Mouse (Mus musculus): ENCODE results near the gene Cdh6.
A peak's percentile ranks its signal among the peaks of the same experiment; 100 is the strongest.

Gene Cdh6

GRCm38 (mm10) chr15:13155820-13156219 lies 17.7 kb downstream of the Cdh6 start:
- DNase-seq (ENCODE audit: low read depth, low spot score) = no peak

GRCm38 (mm10) chr15:13155418-13155817 lies 18.1 kb downstream of the Cdh6 start:
- no peak for DNase-seq (ENCODE audit: low read depth, low spot score)

- no peak for DNase-seq (ENCODE audit: low read depth, low spot score)
Observed at GRCm38 (mm10) chr15:13141983-13142382, 31.5 kb downstream of the Cdh6 start.

GRCm38 (mm10) chr15:13139662-13140061 lies 33.8 kb downstream of the Cdh6 start:
- DNase-seq (ENCODE audit: low read depth, low spot score) = no peak

GRCm38 (mm10) chr15:13137166-13137565 lies 36.3 kb downstream of the Cdh6 start:
- DNase-seq (ENCODE audit: low read depth, low spot score) = no peak

GRCm38 (mm10) chr15:13134086-13134485 lies 39.4 kb downstream of the Cdh6 start:
- no peak for DNase-seq (ENCODE audit: low read depth, low spot score)

GRCm38 (mm10) chr15:13133370-13133769 lies 40.1 kb downstream of the Cdh6 start:
- DNase-seq (ENCODE audit: low read depth, low spot score) = no peak

- DNase-seq (ENCODE audit: low read depth, low spot score) = no peak
Observed at GRCm38 (mm10) chr15:13132493-13132892, 41.0 kb downstream of the Cdh6 start.

- DNase-seq (ENCODE audit: low read depth, low spot score) = no peak
Observed at GRCm38 (mm10) chr15:13130246-13130645, 43.2 kb downstream of the Cdh6 start.

GRCm38 (mm10) chr15:13100341-13100740 lies 73.1 kb downstream of the Cdh6 start:
- DNase-seq (ENCODE audit: low read depth, low spot score) = no peak

- no peak for DNase-seq (ENCODE audit: low read depth, low spot score)
Observed at GRCm38 (mm10) chr15:13097861-13098260, 75.6 kb downstream of the Cdh6 start.

GRCm38 (mm10) chr15:13095406-13095805 lies 78.1 kb downstream of the Cdh6 start:
- no peak for DNase-seq (ENCODE audit: low read depth, low spot score)

GRCm38 (mm10) chr15:13094881-13095256 lies 78.6 kb downstream of the Cdh6 start:
- no peak for DNase-seq (ENCODE audit: low read depth, low spot score)

- no peak for DNase-seq (ENCODE audit: low read depth, low spot score)
Observed at GRCm38 (mm10) chr15:13093954-13094880, 79.3 kb downstream of the Cdh6 start.

- DNase-seq (ENCODE audit: low read depth, low spot score) = no peak
Observed at GRCm38 (mm10) chr15:13092064-13092463, 81.4 kb downstream of the Cdh6 start.

- peak; percentile 4 for DNase-seq (ENCODE audit: low read depth, low spot score)
Observed at GRCm38 (mm10) chr15:13088504-13089058, 84.9 kb downstream of the Cdh6 start.

GRCm38 (mm10) chr15:13084746-13085145 lies 88.7 kb downstream of the Cdh6 start:
- no peak for DNase-seq (ENCODE audit: low read depth, low spot score)

GRCm38 (mm10) chr15:13076908-13077669 lies 96.4 kb downstream of the Cdh6 start:
- DNase-seq (ENCODE audit: low read depth, low spot score) = no peak

- DNase-seq (ENCODE audit: low read depth, low spot score) = no peak
Observed at GRCm38 (mm10) chr15:13074047-13074446, 99.4 kb downstream of the Cdh6 start.

- no peak for DNase-seq (ENCODE audit: low read depth, low spot score)
Observed at GRCm38 (mm10) chr15:13068213-13068516, 105.3 kb downstream of the Cdh6 start.

GRCm38 (mm10) chr15:13067429-13068212 lies 105.9 kb downstream of the Cdh6 start:
- DNase-seq (ENCODE audit: low read depth, low spot score) = no peak

- DNase-seq (ENCODE audit: low read depth, low spot score) = no peak
Observed at GRCm38 (mm10) chr15:13066765-13067164, 106.7 kb downstream of the Cdh6 start.
